Mouse (Mus musculus) central nervous system, embryonic 18 days (tissue): ENCODE results near the gene Pdcd4. TPM values are rescaled to one million over a fixed set of nuclear protein-coding genes. Genes with fewer than 3 reads are reported as not detected.

Source experiments
- polyA plus RNA-seq: library from polyadenylated mRNA; depleted of rRNA; stranded (reverse); fragments of >200 nt; gene quantifications from 2 replicates; pipeline ENCODE4 v1.2.3, GENCODE M21; 2012; rRNA removed

The Pdcd4 gene
- polyA plus RNA-seq: 32.2 and 33.8 TPM in 2 replicates

GRCm38 (mm10) chr19:53892061-53892460 is at the start of gene Pdcd4:
Pdcd4 (plus strand) TSS chr19:53892231.

GRCm38 (mm10) chr19:53943802-53944785 is 52.1 kb downstream of the Pdcd4 start, which contains the start of the genes Shoc2 and Bbip1:
Shoc2 (plus strand) TSS chr19:53944306.
Bbip1 (minus strand) TSS chr19:53944627.

Other genes starting within 250 kb of the Pdcd4 start
- 2.3 and 2.4 TPM in 2 replicates for gene Rbm20, start 214.9 kb upstream of the Pdcd4 start, polyA plus RNA-seq
- gene Shoc2, start 52.1 kb downstream of the Pdcd4 start, polyA plus RNA-seq: 44.7 and 47.4 TPM in 2 replicates
- 147 and 157 TPM in 2 replicates for gene Bbip1, start 52.4 kb downstream of the Pdcd4 start, polyA plus RNA-seq
- 11.8 and 11.9 TPM in 2 replicates for gene Adra2a, start 151.9 kb downstream of the Pdcd4 start, polyA plus RNA-seq